Comparison of ENCODE assay signal across 12 mouse cellular contexts in the genomic region with DNA sequence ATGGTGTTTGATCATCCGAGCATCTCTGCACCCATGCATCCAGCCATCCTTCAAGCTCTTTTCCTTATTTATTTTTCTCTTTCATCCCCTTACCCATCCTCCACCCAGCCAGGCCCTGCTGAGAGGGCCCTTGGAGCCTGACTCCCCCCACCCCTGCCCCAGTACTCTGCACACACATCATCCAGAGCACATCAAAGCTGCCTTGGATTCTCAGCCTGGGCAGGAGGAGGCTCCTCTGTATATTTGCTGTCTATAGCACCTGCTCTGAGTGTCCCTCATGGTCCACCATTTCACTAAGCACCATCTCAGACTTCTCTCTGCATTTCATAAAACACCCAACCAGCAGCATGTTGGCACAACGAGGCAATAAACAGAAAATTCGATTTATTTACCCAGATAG.
DNase-seq lines count a peak whose midpoint lies in the region; ATAC-seq lines count a peak whose summit lies in the region.
"Had no signal": no experiment of that assay in that cellular context is flagged by ENCODE, and none has a peak within 500 bp of the region (broad histone marks: within the 10 kb centered on the region; RNA-seq: fewer than 3 reads in every experiment).

No protein-coding gene starts in this region.

- no peak for ATAC-seq in heart, embryonic 13.5 days (ENCODE audit: extremely low read depth, insufficient number of reproducible peaks, low FRiP score, low TSS enrichment)
- ATAC-seq in forebrain, embryonic 15.5 days (replicated peaks): peak; percentile 49
- peak; percentile 49 for ATAC-seq in liver, embryonic 13.5 days (ENCODE audit: low read depth)
- ATAC-seq in midbrain, embryonic 16.5 days: peak; percentile 74
- ATAC-seq: activated CD4-positive, CD25-positive, alpha-beta regulatory T cell, adult 4 months had no signal

- no peaks in the 10 kb centered on the region for H3K9me3 ChIP-seq in heart, embryonic 13.5 days
- H3K9me3 ChIP-seq in forebrain, embryonic 15.5 days: no peaks in the 10 kb centered on the region
- H3K9me3 ChIP-seq in liver, embryonic 13.5 days (replicated peaks): no peaks in the 10 kb centered on the region
- no peaks in the 10 kb centered on the region for H3K9me3 ChIP-seq in midbrain, embryonic 16.5 days (replicated peaks; ENCODE audit: control insufficient read depth, low read length, poor library complexity, severe bottlenecking)
- H3K9me3 ChIP-seq: embryonic facial prominence, embryonic 12.5 days had no signal

- peak overlapping the region; percentile 37; the same call in 1 of the 2 replicates for H3K4me2 ChIP-seq in heart, embryonic 13.5 days
- peak overlapping the region; percentile 10; the same call in 1 of the 2 replicates for H3K4me2 ChIP-seq in forebrain, embryonic 15.5 days (replicated peaks)
- H3K4me2 ChIP-seq in liver, embryonic 13.5 days: peak overlapping the region; percentile 41
- H3K4me2 ChIP-seq in midbrain, embryonic 16.5 days (ENCODE audit: low read length): no peak overlapping the region
- H3K4me2 ChIP-seq: embryonic facial prominence, embryonic 12.5 days had no signal

- no peak for DNase-seq in heart, postnatal 14 days
- DNase-seq in liver, embryonic 13.5 days: no peak
- no peak for DNase-seq in spleen, adult 12 weeks (ENCODE audit: low spot score)
- DNase-seq in ovary, postnatal 14 days (ENCODE audit: low spot score): no peak
- DNase-seq in thymus, postnatal 4 days: no peak
- DNase-seq: cerebellum, adult 9-10 months; right cerebral cortex, postnatal 4 days had no signal

- peaks cover 42% of the 10 kb centered on the region for H3K4me1 ChIP-seq in heart, embryonic 13.5 days
- peaks cover 38% of the 10 kb centered on the region for H3K4me1 ChIP-seq in forebrain, embryonic 15.5 days
- H3K4me1 ChIP-seq in liver, embryonic 13.5 days (replicated peaks): peaks cover 33% of the 10 kb centered on the region
- peaks cover 11% of the 10 kb centered on the region for H3K4me1 ChIP-seq in midbrain, embryonic 16.5 days (ENCODE audit: control insufficient read depth, insufficient read depth, low read length)

- intact Hi-C loops in heart, postnatal 14 days (cut with DNase I): no loop called here

- 54% methylated on average over 3 of the region's 3 CpGs for WGBS in heart, embryonic 13.5 days
- WGBS in forebrain, embryonic 15.5 days: 31% methylated on average over 3 of the region's 3 CpGs
- 36% methylated on average over 3 of the region's 3 CpGs for WGBS in liver, embryonic 13.5 days (ENCODE audit: insufficient replicate concordance)
- 41% methylated on average over 3 of the region's 3 CpGs for WGBS in midbrain, embryonic 16.5 days

- peak overlapping the region; percentile 76 for H3K27ac ChIP-seq in heart, embryonic 13.5 days (replicated peaks)
- H3K27ac ChIP-seq in forebrain, embryonic 15.5 days (replicated peaks): peak overlapping the region; percentile 98
- H3K27ac ChIP-seq in liver, embryonic 13.5 days: peak overlapping the region; percentile 48; the same call in 1 of the 2 replicates
- peak overlapping the region; percentile 79 for H3K27ac ChIP-seq in midbrain, embryonic 16.5 days (ENCODE audit: low read length)

- H3K36me3 ChIP-seq in heart, embryonic 13.5 days: no peaks in the 10 kb centered on the region
- H3K36me3 ChIP-seq in forebrain, embryonic 15.5 days: no peaks in the 10 kb centered on the region
- no peaks in the 10 kb centered on the region for H3K36me3 ChIP-seq in liver, embryonic 13.5 days
- H3K36me3 ChIP-seq in midbrain, embryonic 16.5 days (ENCODE audit: control insufficient read depth, insufficient read depth, low read length): no peaks in the 10 kb centered on the region
- H3K36me3 ChIP-seq: embryonic facial prominence, embryonic 12.5 days had no signal

- no peak overlapping the region for H3K4me3 ChIP-seq in heart, embryonic 13.5 days
- H3K4me3 ChIP-seq in forebrain, embryonic 15.5 days: no peak overlapping the region
- no peak overlapping the region for H3K4me3 ChIP-seq in liver, embryonic 13.5 days (replicated peaks)
- H3K4me3 ChIP-seq in midbrain, embryonic 16.5 days (ENCODE audit: low read depth, low read length): no peak overlapping the region
- H3K4me3 ChIP-seq: embryonic facial prominence, embryonic 12.5 days had no signal

- H3K9ac ChIP-seq in heart, embryonic 13.5 days: peak overlapping the region; percentile 47; the same call in 1 of the 2 replicates
- 0 out of 2 replicates have a peak overlapping the region, but pooled peaks have one; percentile 6 for H3K9ac ChIP-seq in forebrain, embryonic 15.5 days (replicated peaks)
- H3K9ac ChIP-seq in liver, embryonic 13.5 days: 0 out of 2 replicates have a peak overlapping the region, but pooled peaks have one; percentile 15
- no peak overlapping the region for H3K9ac ChIP-seq in midbrain, embryonic 16.5 days (ENCODE audit: low read depth, low read length)
- H3K9ac ChIP-seq: embryonic facial prominence, embryonic 12.5 days had no signal

- no peaks in the 10 kb centered on the region for H3K27me3 ChIP-seq in heart, embryonic 13.5 days (replicated peaks)
- no peaks in the 10 kb centered on the region for H3K27me3 ChIP-seq in forebrain, embryonic 15.5 days
- no peaks in the 10 kb centered on the region for H3K27me3 ChIP-seq in liver, embryonic 13.5 days
- H3K27me3 ChIP-seq in midbrain, embryonic 16.5 days (ENCODE audit: control insufficient read depth, insufficient read depth, low read depth, low read length): no peaks in the 10 kb centered on the region
- H3K27me3 ChIP-seq: embryonic facial prominence, embryonic 12.5 days had no signal

Comparison
In these comparisons a context has a peak if more than half of its experiments do, and no peak if none do; other contexts are left out.
1. H3K27ac ChIP-seq: peak in every context shown above with its lines; median percentile 98 in forebrain, embryonic 15.5 days; 79 in midbrain, embryonic 16.5 days; 76 in heart, embryonic 13.5 days; 48 in liver, embryonic 13.5 days.